Mouse (Mus musculus) heart, adult 2 months (tissue): ENCODE measurements at regions not wholly inside any gene's neighbourhood (a gene's known extent, or its start where the extent isn't known, plus 50 kb on each side); places are given as distances from the start of the nearest gene placed in this dataset.

ENCODE experiments used
- CTCF ChIP-seq: fragments of 200-600 bp; IDR thresholded peaks from 2 replicates; pipeline ENCODE4 v1.8.1; 2022; ENCODE audit warnings: antibody characterized with exemption, mild to moderate bottlenecking, moderate library complexity
- POLR2A ChIP-seq: fragments of 200-500 bp; IDR thresholded peaks from 2 replicates; pipeline ENCODE4 v1.6.1; 2011; ENCODE audit warnings: mild to moderate bottlenecking, low read depth, low read length, control low read depth; ENCODE audit not compliant: insufficient read depth

GRCm38 (mm10) chr15:36909494-36909893 is 98.1 kb downstream of the Zfp706 start:
- no peak for TF ChIP-seq CTCF
- TF ChIP-seq POLR2A = no peak
